Mouse (Mus musculus): ENCODE data around the gene Nfix.

DNA sequence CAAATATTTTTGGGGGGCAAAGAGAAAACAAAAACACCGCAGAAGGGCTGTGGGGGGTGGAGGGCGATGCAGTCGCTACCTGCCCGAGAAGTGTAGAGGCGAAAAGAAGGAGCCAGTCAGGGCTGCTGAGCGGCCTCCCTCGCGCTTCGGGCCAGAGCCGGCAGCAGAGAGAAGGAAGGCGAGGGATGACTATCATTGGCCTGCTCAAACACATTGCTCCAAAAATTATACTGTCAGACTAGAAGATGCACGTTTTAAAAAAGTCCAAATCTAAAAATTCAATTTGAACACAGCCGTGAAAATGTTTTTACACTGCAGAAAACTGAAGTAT lies 20.0 kb downstream of the Nfix start:
- TF ChIP-seq CTCF (IDR thresholded peaks at IDR 0.05; ENCODE audit: borderline replicate concordance, extremely low read depth, insufficient read depth, insufficient read length) (no peak), POLR2A (IDR thresholded peaks at IDR 0.05; ENCODE audit: borderline replicate concordance, extremely low read depth, insufficient read depth, insufficient read length, poor library complexity, severe bottlenecking) (no peak)

Measured in brain, embryonic 14.5 days (tissue).